Mouse (Mus musculus): Measurements from ENCODE around the gene Trpv4.

- TF ChIP-seq FLI1 (IDR thresholded peaks at IDR 0.05; ENCODE audit: low read length) (no peak), GATA1 (IDR thresholded peaks at IDR 0.05; ENCODE audit: borderline replicate concordance, low read length) (no peak)
These were observed 69.8 kb downstream of the Trpv4 start for GRCm38 (mm10) chr5:114588416-114588815.

Measured in megakaryocyte, embryonic 14.5 days (primary cell).